Mouse (Mus musculus): ENCODE data around the gene Spdye4c. TPM values are rescaled to one million over a fixed set of nuclear protein-coding genes. Genes with fewer than 3 reads are reported as not detected.

Spdye4c gene
- polyA plus RNA-seq (2017; shearing (Covaris generic)) = not detected

GRCm38 (mm10) chr2:128590909-128591308 lies at the start of gene Spdye4c:
Spdye4c (plus strand) TSS chr2:128591209.

Other genes starting within 250 kb of the Spdye4c start
- 10 to 100 TPM; 54.1 to 67.6 TPM for gene Anapc1, start 96.2 kb downstream of the Spdye4c start, polyA plus RNA-seq (2017; shearing (Covaris generic))
- gene Mertk, start 107.7 kb downstream of the Spdye4c start, polyA plus RNA-seq (2017; shearing (Covaris generic)) = 1 to 10 TPM in 1 of 2 experiments, under 1 TPM in 1; 0.42 to 1.3 TPM
- gene Tmem87b, start 226.9 kb downstream of the Spdye4c start, polyA plus RNA-seq (2017; shearing (Covaris generic)) = 10 to 100 TPM; 16.1 to 19.0 TPM

Measured in activated CD4-positive, CD25-positive, alpha-beta regulatory T cell (primary cell).